Mouse (Mus musculus): ENCODE data around the gene Mapk9. TPM values are rescaled to one million over a fixed set of nuclear protein-coding genes. Genes with fewer than 3 reads are reported as not detected.

Mapk9 gene
- polyA plus RNA-seq, 1 experiment from 2014 or later = 37.3 TPM

GRCm38 (mm10) chr11:49840666-49841065 is 5.9 kb upstream of the Mapk9 start:
- H3K4me1 ChIP-seq (replicated peaks) = peaks cover 18% of the 10 kb centered on the region
- H3K27me3 ChIP-seq (replicated peaks) = no peaks in the 10 kb centered on the region
- H3K36me3 ChIP-seq = no peaks in the 10 kb centered on the region
- no peak for ATAC-seq (ENCODE audit: insufficient number of reproducible peaks, low FRiP score)
- H3K9me3 ChIP-seq (replicated peaks) = no peaks in the 10 kb centered on the region
- H3K4me2 ChIP-seq = no peak overlapping the region
- WGBS = 37% methylated on average over 1 of the region's 1 CpGs
- H3K4me3 ChIP-seq = no peak overlapping the region
- no peak overlapping the region for H3K9ac ChIP-seq
- no peak overlapping the region for H3K27ac ChIP-seq (ENCODE audit: poor library complexity, severe bottlenecking)

GRCm38 (mm10) chr11:49841886-49842285 is 4.7 kb upstream of the Mapk9 start:
- no peaks in the 10 kb centered on the region for H3K27me3 ChIP-seq (replicated peaks)
- H3K27ac ChIP-seq (ENCODE audit: poor library complexity, severe bottlenecking) = no peak overlapping the region
- H3K4me1 ChIP-seq (replicated peaks) = peaks cover 24% of the 10 kb centered on the region
- WGBS = 80% methylated on average over 1 of the region's 1 CpGs
- H3K9me3 ChIP-seq (replicated peaks) = no peaks in the 10 kb centered on the region
- H3K9ac ChIP-seq = no peak overlapping the region
- no peaks in the 10 kb centered on the region for H3K36me3 ChIP-seq
- no peak overlapping the region for H3K4me3 ChIP-seq
- no peak overlapping the region for H3K4me2 ChIP-seq
- ATAC-seq (ENCODE audit: insufficient number of reproducible peaks, low FRiP score) = no peak

DNA sequence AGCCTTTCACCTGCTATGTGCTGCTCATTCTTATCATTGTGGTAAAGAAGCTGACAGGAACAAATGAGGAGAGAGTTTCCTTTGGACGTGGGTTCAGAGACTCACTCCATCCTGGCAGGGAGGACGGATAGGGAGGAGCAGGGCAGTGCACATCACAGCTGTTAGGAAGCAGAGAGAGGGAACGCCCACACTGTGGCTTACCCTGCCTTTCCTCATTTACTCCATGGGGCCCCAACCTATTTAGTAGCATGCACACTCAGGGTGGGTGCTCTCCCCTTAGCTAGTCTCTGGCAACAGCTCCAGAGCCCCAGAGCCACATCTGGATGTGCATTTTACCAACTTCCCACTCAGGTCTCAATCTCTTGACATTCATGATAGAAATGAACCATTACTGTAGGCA is 3.8 kb upstream of the Mapk9 start:
- H3K36me3 ChIP-seq = no peaks in the 10 kb centered on the region
- no peak overlapping the region for H3K4me3 ChIP-seq
- peaks cover 22% of the 10 kb centered on the region for H3K4me1 ChIP-seq (replicated peaks)
- WGBS = 38% methylated on average over 3 of the region's 3 CpGs
- ATAC-seq (ENCODE audit: insufficient number of reproducible peaks, low FRiP score) = no peak
- no peak overlapping the region for H3K9ac ChIP-seq
- H3K27ac ChIP-seq (ENCODE audit: poor library complexity, severe bottlenecking) = no peak overlapping the region
- no peak overlapping the region for H3K4me2 ChIP-seq
- H3K9me3 ChIP-seq (replicated peaks) = no peaks in the 10 kb centered on the region
- no peaks in the 10 kb centered on the region for H3K27me3 ChIP-seq (replicated peaks)

DNA sequence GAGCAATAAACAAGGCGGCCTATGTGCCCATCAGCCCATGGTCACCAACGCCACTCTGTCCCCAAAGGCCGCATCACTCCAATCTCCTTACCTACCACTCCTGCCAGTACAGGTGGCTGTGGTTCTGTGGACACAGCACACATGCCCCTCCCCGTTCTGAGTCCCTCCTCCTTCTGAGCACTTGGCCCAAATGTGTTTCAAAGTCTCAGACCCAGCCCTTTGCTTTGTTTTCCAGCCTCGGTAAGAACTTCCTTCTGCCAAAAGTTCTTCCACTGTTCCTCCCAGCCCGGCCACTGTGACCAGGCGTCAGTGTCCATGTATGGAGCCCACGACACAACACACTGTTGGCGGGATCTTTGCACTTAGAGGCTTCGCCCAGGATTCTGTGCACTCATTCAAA is 2.2 kb upstream of the Mapk9 start:
- Histone ChIP-seq H3K4me1 (replicated peaks) (peaks cover 24% of the 10 kb centered on the region), H3K4me3 (no peak overlapping the region), H3K27me3 (replicated peaks) (no peaks in the 10 kb centered on the region), H3K36me3 (no peaks in the 10 kb centered on the region), H3K4me2 (no peak overlapping the region), H3K27ac (ENCODE audit: poor library complexity, severe bottlenecking) (no peak overlapping the region), H3K9ac (no peak overlapping the region), H3K9me3 (replicated peaks) (no peaks in the 10 kb centered on the region)
- WGBS = 84% methylated on average over 10 of the region's 10 CpGs
- ATAC-seq (ENCODE audit: insufficient number of reproducible peaks, low FRiP score) = no peak

GRCm38 (mm10) chr11:49844969-49845368 is 1.6 kb upstream of the Mapk9 start:
- Histone ChIP-seq H3K4me3 (no peak overlapping the region), H3K27ac (ENCODE audit: poor library complexity, severe bottlenecking) (no peak overlapping the region), H3K4me2 (no peak overlapping the region), H3K4me1 (replicated peaks) (peaks cover 24% of the 10 kb centered on the region), H3K27me3 (replicated peaks) (no peaks in the 10 kb centered on the region), H3K9me3 (replicated peaks) (no peaks in the 10 kb centered on the region), H3K9ac (no peak overlapping the region), H3K36me3 (peaks cover 2% of the 10 kb centered on the region)
- WGBS = 46% methylated on average over 3 of the region's 3 CpGs
- ATAC-seq (ENCODE audit: insufficient number of reproducible peaks, low FRiP score) = no peak

- peak overlapping the region; percentile 95 for H3K9ac ChIP-seq
- ATAC-seq (ENCODE audit: insufficient number of reproducible peaks, low FRiP score) = 0 out of 2 replicates have a peak, but pooled peaks have one; percentile 1
- H3K4me1 ChIP-seq (replicated peaks) = peaks cover 19% of the 10 kb centered on the region
- H3K4me3 ChIP-seq = peak overlapping the region; percentile 92
- H3K9me3 ChIP-seq (replicated peaks) = no peaks in the 10 kb centered on the region
- peak overlapping the region; percentile 42 for H3K27ac ChIP-seq (ENCODE audit: poor library complexity, severe bottlenecking)
- 28% methylated on average over 11 of the region's 11 CpGs for WGBS
- no peaks in the 10 kb centered on the region for H3K27me3 ChIP-seq (replicated peaks)
- H3K4me2 ChIP-seq = peak overlapping the region; percentile 92
- peaks cover 11% of the 10 kb centered on the region for H3K36me3 ChIP-seq
These were observed 593 bp upstream of the Mapk9 start for GRCm38 (mm10) chr11:49845958-49846357.

DNA sequence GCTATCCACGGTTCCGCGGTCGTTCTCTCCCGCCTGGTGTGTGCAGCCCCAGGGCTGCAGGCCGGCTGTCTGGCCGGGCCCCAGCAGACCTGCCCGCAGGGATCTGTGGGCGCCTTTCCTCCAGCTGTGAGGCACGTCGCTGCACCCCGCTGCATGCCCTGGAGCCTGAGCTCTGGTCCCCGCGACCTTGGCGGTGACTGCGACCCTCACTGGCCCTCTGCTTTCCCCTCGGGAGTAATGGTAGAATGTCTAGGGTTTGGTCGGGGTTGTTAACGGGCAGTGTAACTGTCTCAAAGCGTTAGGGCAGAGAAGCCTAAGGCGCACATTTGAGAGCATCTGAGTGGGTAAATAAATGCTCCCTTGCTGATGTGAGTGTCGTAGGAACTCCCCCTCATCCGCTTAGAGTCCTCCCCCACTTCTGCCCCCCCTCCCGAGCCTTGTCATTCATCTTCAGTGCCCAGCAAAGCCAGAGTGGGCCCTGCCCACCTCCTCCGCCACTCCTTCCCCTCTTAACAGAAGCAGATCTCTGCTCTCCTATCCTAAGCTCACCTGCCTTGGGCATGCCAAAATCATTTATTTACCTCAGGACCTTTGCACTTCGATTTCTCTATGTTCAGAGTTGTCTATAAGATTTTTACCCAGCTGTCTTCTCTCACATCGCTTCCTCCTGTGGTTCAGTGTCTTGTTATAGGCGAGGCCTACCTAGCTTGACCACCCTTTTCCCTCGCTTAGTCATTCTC is 690 bp downstream of the Mapk9 start:
- Histone ChIP-seq H3K4me1 (replicated peaks) (peaks cover 19% of the 10 kb centered on the region), H3K36me3 (peaks cover 12% of the 10 kb centered on the region), H3K27ac (ENCODE audit: poor library complexity, severe bottlenecking) (peak overlapping the region; percentile 92), H3K27me3 (replicated peaks) (no peaks in the 10 kb centered on the region), H3K4me3 (peak overlapping the region; percentile 92), H3K9me3 (replicated peaks) (no peaks in the 10 kb centered on the region), H3K4me2 (peak overlapping the region; percentile 92), H3K9ac (peak overlapping the region; percentile 95)
- 8% methylated on average over 29 of the region's 29 CpGs for WGBS
- no peak for ATAC-seq (ENCODE audit: insufficient number of reproducible peaks, low FRiP score)

DNA sequence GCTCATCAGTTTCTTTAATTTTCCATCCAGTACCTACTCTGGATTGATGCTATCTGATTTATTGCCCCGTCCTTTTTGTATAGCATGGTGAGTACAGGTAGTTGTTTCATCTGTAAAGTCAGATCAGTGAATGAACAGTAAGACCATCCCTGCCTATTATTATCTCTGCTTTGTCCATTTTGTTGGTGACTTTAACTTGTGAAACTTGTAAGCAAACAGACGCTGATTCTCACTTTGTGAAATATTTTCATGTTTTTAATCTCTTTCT is 1.2 kb downstream of the Mapk9 start:
- 52% methylated on average over 2 of the region's 2 CpGs for WGBS
- peak overlapping the region; percentile 92 for H3K27ac ChIP-seq (ENCODE audit: poor library complexity, severe bottlenecking)

DNA sequence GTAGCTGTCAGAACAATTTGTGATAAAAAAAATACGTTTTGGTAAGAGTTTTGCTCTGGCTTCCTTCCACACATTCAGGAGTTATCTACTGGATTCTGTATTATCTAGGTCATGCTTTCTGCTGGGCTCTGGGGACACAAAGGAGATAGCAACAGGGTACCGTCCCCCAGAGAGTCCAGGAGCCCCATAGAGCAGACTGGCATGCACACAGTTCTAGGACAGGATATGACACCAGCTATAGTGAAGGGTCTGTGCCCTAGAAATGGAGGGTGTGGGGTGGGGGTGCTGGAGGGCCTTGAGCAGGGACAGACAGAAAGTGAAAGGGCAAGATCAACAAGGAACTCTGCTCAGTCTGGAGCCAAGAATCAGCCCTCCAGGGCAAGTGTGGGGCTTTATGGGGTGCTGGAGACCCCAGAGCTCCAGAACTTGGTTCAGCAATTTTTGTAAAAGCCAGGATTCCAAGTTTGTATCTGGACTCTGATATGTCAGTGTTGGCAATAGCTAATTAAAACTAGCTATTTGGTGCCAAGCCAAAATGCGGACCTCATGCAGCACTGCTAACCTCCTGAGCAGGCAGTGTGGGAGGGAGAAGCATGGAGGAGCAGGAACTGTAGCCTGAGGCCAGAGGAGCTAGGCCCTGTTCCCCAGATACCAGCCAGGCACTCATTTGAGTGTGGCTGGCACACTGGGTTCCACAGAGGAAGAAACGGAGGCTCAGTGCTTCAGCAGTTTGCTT is 1.7 kb downstream of the Mapk9 start:
- Histone ChIP-seq H3K4me1 (replicated peaks) (peaks cover 23% of the 10 kb centered on the region), H3K4me2 (peak overlapping the region; percentile 50), H3K9ac (peak overlapping the region; percentile 64), H3K27ac (ENCODE audit: poor library complexity, severe bottlenecking) (peak overlapping the region; percentile 55; the same call in 1 of the 2 replicates), H3K9me3 (replicated peaks) (no peaks in the 10 kb centered on the region), H3K36me3 (peaks cover 12% of the 10 kb centered on the region), H3K27me3 (replicated peaks) (no peaks in the 10 kb centered on the region), H3K4me3 (peak overlapping the region; percentile 92)
- 37% methylated on average over 4 of the region's 4 CpGs for WGBS
- no peak for ATAC-seq (ENCODE audit: insufficient number of reproducible peaks, low FRiP score)

More for the DNA sequence above, 1.2 kb downstream of the Mapk9 start:
- H3K9me3 ChIP-seq (replicated peaks) = no peaks in the 10 kb centered on the region
- H3K9ac ChIP-seq = peak overlapping the region; percentile 95; the same call in 1 of the 2 replicates
- peaks cover 23% of the 10 kb centered on the region for H3K4me1 ChIP-seq (replicated peaks)
- peaks cover 12% of the 10 kb centered on the region for H3K36me3 ChIP-seq
- peak overlapping the region; percentile 92 for H3K4me2 ChIP-seq
- H3K27me3 ChIP-seq (replicated peaks) = no peaks in the 10 kb centered on the region
- no peak for ATAC-seq (ENCODE audit: insufficient number of reproducible peaks, low FRiP score)
- peak overlapping the region; percentile 92 for H3K4me3 ChIP-seq

- ATAC-seq (ENCODE audit: insufficient number of reproducible peaks, low FRiP score) = no peak
- peaks cover 21% of the 10 kb centered on the region for H3K36me3 ChIP-seq
- no peaks in the 10 kb centered on the region for H3K27me3 ChIP-seq (replicated peaks)
- no peak overlapping the region for H3K9ac ChIP-seq
- no peak overlapping the region for H3K27ac ChIP-seq (ENCODE audit: poor library complexity, severe bottlenecking)
- peaks cover 23% of the 10 kb centered on the region for H3K4me1 ChIP-seq (replicated peaks)
- H3K4me2 ChIP-seq = no peak overlapping the region
- no peak overlapping the region for H3K4me3 ChIP-seq
- 85% methylated on average over 7 of the region's 7 CpGs for WGBS
- no peaks in the 10 kb centered on the region for H3K9me3 ChIP-seq (replicated peaks)
These were observed 3.8 kb downstream of the Mapk9 start for GRCm38 (mm10) chr11:49850331-49850730.

GRCm38 (mm10) chr11:49855144-49855543 is 8.6 kb downstream of the Mapk9 start:
- Histone ChIP-seq H3K36me3 (peaks cover 29% of the 10 kb centered on the region), H3K9ac (no peak overlapping the region), H3K4me2 (no peak overlapping the region), H3K4me3 (no peak overlapping the region), H3K4me1 (replicated peaks) (0 out of 2 replicates have a peak, but pooled peaks cover 3% of the 10 kb centered on the region), H3K9me3 (replicated peaks) (no peaks in the 10 kb centered on the region), H3K27me3 (replicated peaks) (no peaks in the 10 kb centered on the region), H3K27ac (ENCODE audit: poor library complexity, severe bottlenecking) (no peak overlapping the region)
- WGBS = 77% methylated on average over 5 of the region's 5 CpGs
- no peak for ATAC-seq (ENCODE audit: insufficient number of reproducible peaks, low FRiP score)

All from heart, embryonic 12.5 days (tissue).